Mouse (Mus musculus) gastrocnemius, postnatal 10 days (tissue): ENCODE results near the gene Spag16. TPM values are rescaled to one million over a fixed set of nuclear protein-coding genes. Genes with fewer than 3 reads are reported as not detected.

ENCODE experiments used
- DNase-seq: peaks from one replicate; pipeline ENCODE4 v3.0.0; 2021; ENCODE audit warnings: mixed read lengths
- total RNA-seq, 2 experiments: library from RNA; stranded (reverse); gene quantifications; 2 replicates each; pipeline ENCODE4 v1.2.3; 2021

The Spag16 gene
- total RNA-seq, 2 experiments from 2014 or later, result not detected

- no peak for DNase-seq
These were observed 277.9 kb downstream of the Spag16 start for GRCm38 (mm10) chr1:70104683-70105082.

GRCm38 (mm10) chr1:70116212-70116982 lies 289.6 kb downstream of the Spag16 start:
- no peak for DNase-seq

GRCm38 (mm10) chr1:70128035-70128434 lies 301.3 kb downstream of the Spag16 start:
- peak; percentile 5 for DNase-seq

- DNase-seq, result no peak
These were observed 308.8 kb downstream of the Spag16 start for GRCm38 (mm10) chr1:70135547-70135946.

GRCm38 (mm10) chr1:70165343-70166158 lies 338.8 kb downstream of the Spag16 start:
- no peak for DNase-seq

GRCm38 (mm10) chr1:70180123-70180741 lies 353.5 kb downstream of the Spag16 start:
- no peak for DNase-seq

GRCm38 (mm10) chr1:70264815-70265214 lies 438.0 kb downstream of the Spag16 start:
- DNase-seq, result no peak

GRCm38 (mm10) chr1:70265920-70266505 lies 439.2 kb downstream of the Spag16 start:
- no peak for DNase-seq

- peak; percentile 4 for DNase-seq
These were observed 443.4 kb downstream of the Spag16 start for GRCm38 (mm10) chr1:70270139-70270538.

GRCm38 (mm10) chr1:70272753-70273152 lies 446.0 kb downstream of the Spag16 start:
- DNase-seq, result no peak

GRCm38 (mm10) chr1:70279296-70279695 lies 452.5 kb downstream of the Spag16 start:
- DNase-seq, result no peak

- no peak for DNase-seq
These were observed 456.6 kb downstream of the Spag16 start for GRCm38 (mm10) chr1:70283388-70283787.

- DNase-seq, result no peak
These were observed 457.4 kb downstream of the Spag16 start for GRCm38 (mm10) chr1:70284140-70284539.

GRCm38 (mm10) chr1:70316128-70316765 lies 489.5 kb downstream of the Spag16 start:
- DNase-seq, result no peak

- no peak for DNase-seq
These were observed 494.2 kb downstream of the Spag16 start for GRCm38 (mm10) chr1:70320951-70321350.

- DNase-seq, result no peak
These were observed 519.4 kb downstream of the Spag16 start for GRCm38 (mm10) chr1:70346179-70346578.

GRCm38 (mm10) chr1:70351371-70351770 lies 524.6 kb downstream of the Spag16 start:
- DNase-seq, result no peak

- DNase-seq, result no peak
These were observed 527.2 kb downstream of the Spag16 start for GRCm38 (mm10) chr1:70354014-70354413.

GRCm38 (mm10) chr1:70371721-70372120 lies 545.0 kb downstream of the Spag16 start:
- DNase-seq, result peak; percentile 5

GRCm38 (mm10) chr1:70380096-70380495 lies 553.3 kb downstream of the Spag16 start:
- no peak for DNase-seq

- no peak for DNase-seq
These were observed 615.7 kb downstream of the Spag16 start for GRCm38 (mm10) chr1:70442209-70443080.
